Mouse (Mus musculus) kidney, adult 10 weeks (tissue): ENCODE data around the gene Vav3. TPM values are rescaled to one million over a fixed set of nuclear protein-coding genes. Genes with fewer than 3 reads are reported as not detected.

Experiments
- polyA plus RNA-seq: library from polyadenylated mRNA; stranded (reverse); fragments of 350-450 nt; fragmentation: Illumina TruSeq; extraction: RNeasy Lipid Tissue Mini Kit (QIAGEN cat#74804); gene quantifications from one replicate; pipeline ENCODE4 v1.2.3, GENCODE M21; 2014; ENCODE audit warnings: low read depth, low replicate concordance

Vav3 gene
- polyA plus RNA-seq, result 77.5 TPM

DNA sequence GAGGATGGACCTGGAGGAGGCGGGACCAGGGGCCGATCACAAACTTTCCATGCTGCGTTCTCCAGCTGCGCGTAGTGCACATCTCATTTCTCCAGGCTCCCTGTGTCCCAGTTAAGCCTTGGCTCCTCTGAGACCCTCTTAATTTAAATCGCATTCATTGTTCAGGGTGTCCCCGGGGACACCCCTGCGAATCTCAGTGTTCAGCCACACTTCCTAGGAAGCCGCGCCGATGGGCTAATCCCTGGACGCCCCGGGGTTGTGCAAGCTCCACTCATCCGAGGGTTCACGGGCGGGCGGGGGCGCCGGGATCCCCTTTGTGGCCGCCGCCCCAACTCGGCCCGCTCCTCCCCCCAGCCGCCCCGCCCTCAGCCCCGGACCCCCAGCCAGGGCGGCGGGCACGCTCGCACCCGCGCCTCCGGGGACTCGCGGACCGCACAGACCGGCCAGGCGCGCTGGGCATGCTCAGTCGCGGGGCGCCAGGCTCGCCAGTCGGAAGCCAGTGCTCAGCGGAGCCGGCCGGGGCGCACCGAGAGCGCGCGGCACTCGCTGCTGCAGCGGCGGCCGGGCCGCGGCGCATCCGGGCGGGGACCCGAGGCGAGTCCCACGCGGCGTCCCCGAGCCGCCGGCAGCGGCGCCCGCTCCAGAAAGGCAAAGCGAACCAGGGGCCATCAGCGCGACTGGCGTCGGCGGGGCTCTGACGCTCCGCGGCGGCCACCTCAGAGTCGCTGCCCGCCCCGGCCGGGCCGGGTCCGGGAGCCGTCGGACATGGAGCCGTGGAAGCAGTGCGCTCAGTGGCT is at the start of gene Vav3:
Vav3 (plus strand) TSS at position 380 of the 797 bp plus-strand sequence.

Other genes starting within 250 kb of the Vav3 start
- 12.0 TPM for gene Slc25a24, start 217.5 kb upstream of the Vav3 start, polyA plus RNA-seq